Mouse (Mus musculus): Measurements from ENCODE around the gene Lkaaear1.

Gene Lkaaear1

DNA sequence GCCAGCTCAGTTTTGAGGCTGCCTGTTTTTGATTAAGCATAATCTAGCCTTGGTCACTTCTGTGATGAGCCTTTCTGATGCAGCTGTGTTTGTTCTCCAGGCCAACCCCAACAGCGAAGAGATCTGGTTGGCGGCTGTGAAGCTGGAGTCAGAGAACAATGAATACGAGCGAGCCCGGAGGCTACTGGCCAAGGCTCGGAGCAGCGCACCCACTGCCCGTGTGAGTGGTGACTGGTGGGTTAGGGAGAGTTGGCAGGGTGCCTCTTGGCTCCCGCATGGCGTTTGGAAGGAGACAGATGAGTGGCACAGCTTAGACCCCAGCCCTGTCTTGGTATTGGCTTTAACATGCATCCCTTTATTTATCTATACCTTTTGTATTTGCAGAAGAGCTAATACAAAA, 49.3 kb downstream of the Lkaaear1 start:
- DNase-seq: no peak
